Mouse (Mus musculus) bone marrow macrophage, adult 2 months (primary cell): ENCODE results near the gene Gm49384.

Experiments
- CTCF ChIP-seq: IDR thresholded peaks from 2 replicates; pipeline ENCODE4 v1.5.1; 2012; ENCODE audit warnings: low read depth, mild to moderate bottlenecking, low read length, moderate library complexity
- POLR2A ChIP-seq: IDR thresholded peaks from 2 replicates; pipeline ENCODE4 v1.6.1; 2012; ENCODE audit warnings: mild to moderate bottlenecking, low read depth, low read length, borderline replicate concordance

DNA sequence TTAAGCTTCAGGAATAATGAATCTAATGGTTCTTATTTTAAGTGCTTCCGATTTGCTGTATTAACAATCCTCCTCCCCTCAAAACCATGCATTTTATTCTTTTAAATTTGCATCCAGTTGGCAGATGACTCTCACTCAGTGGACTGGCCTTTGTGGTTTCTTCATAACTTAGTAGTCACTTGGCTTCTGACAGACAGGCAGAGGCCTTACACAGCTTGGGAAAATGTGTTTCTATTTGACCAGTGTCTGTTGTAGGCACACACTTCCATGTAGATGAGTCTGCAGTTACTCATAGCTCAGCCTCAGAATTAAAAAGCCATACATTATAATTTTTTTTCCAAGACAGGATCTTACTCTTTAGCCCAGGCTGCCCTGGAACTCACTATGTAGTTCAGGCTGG, 49.7 kb upstream of the Gm49384 start:
- TF ChIP-seq POLR2A, result no peak
- TF ChIP-seq CTCF, result no peak
